Mouse (Mus musculus): ENCODE results near the gene Arhgap29. TPM values are rescaled to one million over a fixed set of nuclear protein-coding genes. Genes with fewer than 3 reads are reported as not detected.

The Arhgap29 gene
- polyA plus RNA-seq, 1 experiment from 2014 or later: 55.9 TPM

DNA sequence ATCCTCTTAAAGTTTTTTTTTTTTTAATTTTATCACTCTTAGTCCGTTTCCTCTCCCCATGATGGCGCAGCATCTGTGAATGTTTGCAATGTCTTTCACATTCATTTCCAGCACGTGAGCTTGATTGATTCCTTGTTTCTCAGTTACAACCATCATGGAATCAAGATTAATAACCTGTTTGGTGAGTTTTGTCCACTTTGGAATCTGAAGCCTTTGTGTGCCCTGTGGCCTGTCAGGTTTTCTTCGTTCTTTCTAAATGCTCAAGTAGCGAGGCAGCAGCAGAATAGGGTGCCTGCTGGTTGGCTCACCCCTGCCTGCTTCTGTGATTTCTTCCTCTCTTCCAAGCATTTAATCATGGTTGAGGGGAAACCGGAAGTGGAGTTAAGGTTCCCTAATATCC, 2.2 kb upstream of the Arhgap29 start:
- Histone ChIP-seq H3K27me3 (no peaks in the 10 kb centered on the region), H3K9me3 (no peaks in the 10 kb centered on the region), H3K4me1 (peaks cover 19% of the 10 kb centered on the region), H3K27ac (peak overlapping the region; percentile 33), H3K9ac (no peak overlapping the region), H3K4me3 (no peak overlapping the region), H3K4me2 (no peak overlapping the region), H3K36me3 (no peaks in the 10 kb centered on the region)
- ATAC-seq (ENCODE audit: borderline replicate concordance, extremely low read depth, low FRiP score, low TSS enrichment): no peak
- 19% methylated on average over 6 of the region's 6 CpGs for WGBS

DNA sequence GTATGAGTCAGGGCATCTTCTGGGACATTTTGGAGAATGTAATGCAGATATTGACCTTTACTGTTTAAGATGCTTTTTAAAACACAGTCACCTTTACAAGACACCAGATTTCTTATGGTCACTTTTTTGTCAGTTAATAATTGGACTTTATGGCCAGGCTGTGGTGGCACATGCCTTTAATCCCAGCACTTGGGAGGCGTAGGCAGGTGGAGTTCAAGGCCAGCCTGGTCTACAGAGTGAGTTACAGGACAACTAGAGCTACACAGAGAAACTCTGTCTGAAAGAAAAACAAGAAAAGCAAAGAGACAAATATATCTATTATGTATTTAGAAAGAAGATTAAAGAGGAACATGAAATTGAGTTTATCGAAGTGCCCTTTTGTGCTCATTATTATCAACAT, 1.2 kb upstream of the Arhgap29 start:
- H3K4me1 ChIP-seq: peaks cover 26% of the 10 kb centered on the region
- H3K27ac ChIP-seq: no peak overlapping the region
- no peak overlapping the region for H3K4me2 ChIP-seq
- no peak overlapping the region for H3K9ac ChIP-seq
- no peaks in the 10 kb centered on the region for H3K36me3 ChIP-seq
- no peaks in the 10 kb centered on the region for H3K9me3 ChIP-seq
- ATAC-seq (ENCODE audit: borderline replicate concordance, extremely low read depth, low FRiP score, low TSS enrichment): no peak
- no peaks in the 10 kb centered on the region for H3K27me3 ChIP-seq
- no peak overlapping the region for H3K4me3 ChIP-seq
- WGBS: 82% methylated on average over 2 of the region's 2 CpGs

DNA sequence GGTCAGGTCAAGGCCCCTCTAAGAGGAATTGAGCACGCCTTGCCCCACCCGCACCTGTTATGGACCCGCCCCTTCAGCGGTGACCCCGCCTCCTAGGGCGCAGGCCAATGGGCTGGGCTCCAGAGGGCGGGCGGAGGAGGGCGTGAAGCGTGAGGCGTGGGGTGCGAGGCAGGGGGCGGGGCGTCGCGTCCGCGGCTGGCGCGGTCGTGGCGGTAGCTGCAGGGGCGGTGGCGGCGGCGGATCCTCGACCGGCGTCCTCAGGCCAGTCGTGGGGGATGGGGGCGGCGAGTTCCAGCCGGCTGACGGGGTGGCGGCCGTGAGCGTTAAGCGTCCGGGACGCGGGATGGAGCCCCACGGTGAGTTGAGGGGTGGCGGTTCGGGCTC, 700 bp downstream of the Arhgap29 start:
- peak overlapping the region; percentile 75 for H3K4me2 ChIP-seq
- under 1% methylated on average over 44 of the region's 44 CpGs for WGBS
- no peaks in the 10 kb centered on the region for H3K27me3 ChIP-seq
- peak; percentile 94 for ATAC-seq (ENCODE audit: borderline replicate concordance, extremely low read depth, low FRiP score, low TSS enrichment)
- peak overlapping the region; percentile 71 for H3K9ac ChIP-seq
- H3K4me3 ChIP-seq: peak overlapping the region; percentile 75
- no peaks in the 10 kb centered on the region for H3K9me3 ChIP-seq
- no peaks in the 10 kb centered on the region for H3K36me3 ChIP-seq
- H3K27ac ChIP-seq: peak overlapping the region; percentile 85
- peaks cover 21% of the 10 kb centered on the region for H3K4me1 ChIP-seq

DNA sequence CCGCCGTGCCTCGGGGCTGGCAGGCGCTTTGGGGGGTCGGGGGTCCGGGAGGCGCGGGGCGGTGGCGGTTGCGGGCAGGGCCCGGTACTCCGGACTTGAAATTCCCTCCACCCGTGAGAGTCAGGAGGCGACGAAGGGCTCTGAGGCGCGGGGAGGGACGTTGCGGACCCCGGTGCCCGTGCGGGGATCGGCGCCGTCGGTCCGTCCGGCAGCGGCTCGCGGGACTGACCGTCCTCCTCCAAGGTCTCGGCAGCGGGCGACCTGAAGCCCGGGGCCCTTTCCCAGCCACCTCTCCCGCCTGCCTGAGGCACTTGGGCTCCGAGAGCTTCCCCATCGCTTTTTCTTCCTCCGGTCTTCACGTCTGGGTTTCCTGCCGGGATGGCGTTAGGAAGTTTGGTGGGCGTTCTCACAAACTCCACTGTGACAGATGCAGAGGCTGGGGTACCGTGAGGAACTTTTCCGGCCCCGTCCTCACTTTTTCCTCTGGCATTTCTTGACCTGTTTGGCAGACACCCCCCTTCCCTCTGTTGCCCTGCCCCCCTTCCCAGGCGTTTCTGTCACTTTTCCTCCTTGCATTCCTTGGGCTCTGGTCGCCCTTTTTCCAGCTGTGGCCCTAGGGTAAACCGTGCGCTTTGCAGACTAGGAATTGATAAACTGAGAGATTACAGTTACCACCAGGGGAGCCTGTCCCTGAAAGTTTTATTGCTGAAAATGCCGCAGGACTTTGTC, 1.3 kb downstream of the Arhgap29 start:
- no peaks in the 10 kb centered on the region for H3K27me3 ChIP-seq
- ATAC-seq (ENCODE audit: borderline replicate concordance, extremely low read depth, low FRiP score, low TSS enrichment): peak; percentile 60
- peak overlapping the region; percentile 75 for H3K4me3 ChIP-seq
- H3K4me1 ChIP-seq: peaks cover 21% of the 10 kb centered on the region
- H3K4me2 ChIP-seq: peak overlapping the region; percentile 75
- H3K36me3 ChIP-seq: no peaks in the 10 kb centered on the region
- peak overlapping the region; percentile 85 for H3K27ac ChIP-seq
- peak overlapping the region; percentile 71 for H3K9ac ChIP-seq
- under 1% methylated on average over 49 of the region's 53 CpGs for WGBS
- H3K9me3 ChIP-seq: no peaks in the 10 kb centered on the region

DNA sequence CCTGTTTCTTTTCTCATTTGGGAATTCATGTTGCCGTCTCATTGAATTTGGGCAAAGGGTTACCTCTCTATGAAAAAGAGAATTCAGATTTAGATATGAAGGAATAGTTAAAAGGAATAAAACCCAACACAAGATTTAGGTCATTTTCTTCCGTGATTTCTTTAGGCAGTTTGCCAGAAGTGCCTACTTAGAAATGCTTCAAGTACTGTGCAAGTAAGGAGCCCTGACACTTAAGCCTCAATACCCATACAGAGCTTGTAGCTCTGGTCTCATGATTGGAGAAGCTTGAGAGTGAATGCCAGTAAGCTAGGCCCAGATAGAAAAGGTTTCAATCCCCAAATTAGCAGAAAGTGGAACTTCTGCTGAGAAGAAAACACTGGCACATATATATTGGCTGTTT, 2.1 kb downstream of the Arhgap29 start:
- WGBS: 25% methylated on average over 2 of the region's 2 CpGs
- no peaks in the 10 kb centered on the region for H3K36me3 ChIP-seq
- no peaks in the 10 kb centered on the region for H3K9me3 ChIP-seq
- H3K4me1 ChIP-seq: peaks cover 21% of the 10 kb centered on the region
- no peaks in the 10 kb centered on the region for H3K27me3 ChIP-seq
- H3K9ac ChIP-seq: peak overlapping the region; percentile 71
- ATAC-seq (ENCODE audit: borderline replicate concordance, extremely low read depth, low FRiP score, low TSS enrichment): no peak
- peak overlapping the region; percentile 85 for H3K27ac ChIP-seq
- peak overlapping the region; percentile 75 for H3K4me2 ChIP-seq
- H3K4me3 ChIP-seq: peak overlapping the region; percentile 75

DNA sequence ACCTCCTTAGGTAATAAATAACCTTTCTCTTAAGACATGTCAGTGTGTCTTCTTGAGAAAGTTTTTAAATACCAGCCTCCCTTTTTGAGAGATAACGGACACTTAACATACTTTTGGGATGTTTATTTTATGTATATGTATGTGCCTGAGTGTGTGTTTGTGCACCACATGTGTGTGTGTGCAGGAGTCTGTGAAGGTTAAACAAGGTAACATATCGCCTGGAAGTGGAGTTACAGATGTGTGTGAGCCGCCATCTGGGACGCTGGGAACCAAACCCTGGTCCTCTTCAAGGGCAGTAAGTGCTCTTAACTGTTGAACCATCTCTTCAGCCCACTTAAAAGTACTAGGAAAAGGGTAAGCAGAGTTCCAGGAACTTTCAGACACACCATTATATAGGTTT, 3.2 kb downstream of the Arhgap29 start:
- no peak overlapping the region; the same call in 1 of the 2 replicates for H3K4me3 ChIP-seq

DNA sequence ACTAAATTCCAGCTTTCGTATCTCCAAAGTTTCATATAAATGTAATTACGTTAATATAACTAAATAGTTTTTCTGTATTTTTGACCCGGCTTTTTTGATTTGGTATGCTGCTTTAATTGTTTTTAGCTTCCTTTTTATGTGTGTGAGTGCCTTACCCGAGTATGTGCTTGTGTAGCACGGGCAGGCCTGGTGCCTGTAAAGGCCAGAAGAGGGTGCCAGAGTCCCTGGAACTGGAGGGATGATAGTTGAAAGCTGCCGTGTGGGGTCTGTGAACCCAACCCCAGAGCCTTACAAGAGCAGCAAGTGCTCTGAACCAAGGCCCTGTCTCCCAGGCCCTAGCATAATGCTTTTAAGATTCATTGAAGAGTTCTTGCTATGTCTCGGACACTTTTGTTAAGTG, 4.4 kb downstream of the Arhgap29 start:
- 86% methylated on average over 7 of the region's 7 CpGs for WGBS

More for the DNA sequence above, 3.2 kb downstream of the Arhgap29 start:
- no peak for ATAC-seq (ENCODE audit: borderline replicate concordance, extremely low read depth, low FRiP score, low TSS enrichment)
- Histone ChIP-seq H3K9me3 (no peaks in the 10 kb centered on the region), H3K4me1 (peaks cover 15% of the 10 kb centered on the region; the same call in 1 of the 2 replicates), H3K36me3 (no peaks in the 10 kb centered on the region), H3K27ac (no peak overlapping the region), H3K9ac (no peak overlapping the region), H3K4me2 (peak overlapping the region; percentile 75; the same call in 1 of the 2 replicates), H3K27me3 (no peaks in the 10 kb centered on the region)
- 65% methylated on average over 4 of the region's 4 CpGs for WGBS

DNA sequence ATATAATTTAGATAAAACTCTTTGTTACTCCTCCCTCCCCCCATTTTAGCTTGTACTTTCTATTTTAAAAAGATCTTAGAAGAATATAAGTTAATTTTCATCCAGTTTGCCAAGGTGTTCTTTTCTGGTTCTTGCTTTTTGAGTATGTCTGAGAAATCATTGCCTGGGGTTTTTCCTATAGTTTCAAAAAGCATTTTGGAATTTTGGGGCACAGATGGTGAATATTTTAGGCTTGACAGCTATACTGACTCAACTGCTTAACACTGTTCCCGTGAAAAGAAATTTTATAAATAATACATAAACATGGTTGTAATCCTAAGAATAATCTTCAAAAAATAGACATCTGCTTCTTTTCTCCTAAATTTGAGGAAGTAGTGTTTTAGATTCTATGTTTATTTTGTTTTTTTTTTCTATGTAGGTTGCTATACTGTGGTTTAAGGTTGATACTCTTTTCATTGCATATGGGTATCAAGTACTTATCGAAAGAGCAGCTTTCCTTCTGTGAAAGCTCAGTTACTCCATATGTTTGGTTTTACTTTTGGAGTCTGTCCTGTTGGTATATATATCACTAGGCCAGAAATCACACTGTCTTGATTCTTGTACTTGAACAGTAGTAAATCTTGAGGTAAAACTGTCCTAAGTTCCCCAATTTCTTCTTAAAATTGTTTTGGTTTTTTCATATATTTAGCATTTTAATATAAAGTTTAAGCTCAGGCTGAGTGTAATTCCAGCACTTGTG, 5.4 kb downstream of the Arhgap29 start:
- no peak for ATAC-seq (ENCODE audit: borderline replicate concordance, extremely low read depth, low FRiP score, low TSS enrichment)
- 85% methylated on average over 2 of the region's 2 CpGs for WGBS
- H3K36me3 ChIP-seq: no peaks in the 10 kb centered on the region
- no peak overlapping the region for H3K4me3 ChIP-seq
- H3K9me3 ChIP-seq: no peaks in the 10 kb centered on the region
- H3K9ac ChIP-seq: no peak overlapping the region
- H3K4me1 ChIP-seq: peaks cover 13% of the 10 kb centered on the region; the same call in 1 of the 2 replicates
- no peak overlapping the region for H3K27ac ChIP-seq
- H3K4me2 ChIP-seq: no peak overlapping the region
- no peaks in the 10 kb centered on the region for H3K27me3 ChIP-seq

More for the DNA sequence above, 4.4 kb downstream of the Arhgap29 start:
- Histone ChIP-seq H3K27me3 (no peaks in the 10 kb centered on the region), H3K9me3 (no peaks in the 10 kb centered on the region), H3K4me3 (no peak overlapping the region), H3K36me3 (no peaks in the 10 kb centered on the region), H3K27ac (no peak overlapping the region), H3K4me1 (peaks cover 13% of the 10 kb centered on the region; the same call in 1 of the 2 replicates), H3K9ac (no peak overlapping the region), H3K4me2 (no peak overlapping the region)
- ATAC-seq (ENCODE audit: borderline replicate concordance, extremely low read depth, low FRiP score, low TSS enrichment): no peak

DNA sequence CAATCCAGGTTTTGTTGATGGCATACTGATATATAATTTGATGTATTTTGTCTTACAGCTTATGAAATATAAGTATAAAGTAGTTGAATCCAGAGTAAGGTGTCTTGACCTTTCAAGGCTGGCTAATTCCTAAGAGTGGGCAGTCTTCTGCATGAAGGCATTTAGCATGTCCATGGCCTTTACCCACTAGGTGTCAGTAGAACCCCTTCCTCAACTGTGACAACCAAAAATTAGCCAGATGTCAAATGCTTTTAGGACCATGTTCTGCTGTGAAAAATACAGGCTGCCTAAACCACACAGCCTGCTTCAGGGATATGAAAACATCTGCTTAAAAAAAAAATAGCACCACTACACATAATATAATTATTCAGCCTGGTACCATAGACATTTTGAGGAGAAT, 11.8 kb downstream of the Arhgap29 start:
- Histone ChIP-seq H3K27me3 (no peaks in the 10 kb centered on the region), H3K27ac (no peak overlapping the region), H3K36me3 (no peaks in the 10 kb centered on the region), H3K4me3 (no peak overlapping the region), H3K9me3 (no peaks in the 10 kb centered on the region), H3K9ac (no peak overlapping the region), H3K4me2 (no peak overlapping the region), H3K4me1 (peaks cover 11% of the 10 kb centered on the region)
- ATAC-seq (ENCODE audit: borderline replicate concordance, extremely low read depth, low FRiP score, low TSS enrichment): no peak

DNA sequence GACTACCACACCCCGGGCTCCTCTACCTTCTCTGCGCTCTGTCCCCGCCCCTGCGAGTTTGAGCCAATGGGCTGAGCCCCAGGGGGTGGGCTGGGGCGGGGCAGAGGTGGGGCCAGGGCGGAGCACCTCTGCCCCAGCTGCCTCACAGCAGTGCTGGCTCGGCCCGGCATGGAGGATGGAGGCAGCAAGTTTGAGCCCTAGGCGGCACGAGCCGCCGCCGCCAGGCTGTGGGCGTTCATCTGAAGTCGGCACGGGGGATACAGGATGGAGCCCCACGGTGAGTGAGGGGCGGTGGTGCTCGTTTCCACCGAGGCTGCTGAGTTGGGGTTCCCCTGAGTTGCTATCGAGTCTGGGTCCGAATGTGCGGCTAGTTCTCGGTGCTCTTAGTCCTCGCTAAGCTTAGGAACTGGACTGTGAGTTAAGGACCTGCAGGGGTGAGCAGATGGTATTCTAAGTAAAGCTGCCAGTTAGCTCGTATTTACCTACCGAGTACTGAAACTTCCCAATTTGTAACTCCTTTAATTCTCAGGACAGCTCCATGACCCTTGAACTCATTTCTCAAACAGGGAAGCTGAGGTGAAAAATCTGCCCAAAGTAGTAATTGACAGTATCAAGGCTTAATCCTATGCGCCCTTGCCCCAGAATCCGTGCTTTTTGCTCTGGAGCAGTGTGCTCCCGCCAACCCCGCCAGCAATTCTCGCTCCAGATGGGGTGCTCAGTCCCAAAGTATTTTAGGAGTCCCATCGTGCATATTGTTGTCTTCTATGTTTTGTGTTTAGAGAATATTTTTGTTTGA, 15.5 kb downstream of the Arhgap29 start:
- no peaks in the 10 kb centered on the region for H3K36me3 ChIP-seq
- no peaks in the 10 kb centered on the region for H3K27me3 ChIP-seq
- ATAC-seq (ENCODE audit: borderline replicate concordance, extremely low read depth, low FRiP score, low TSS enrichment): peak; percentile 100
- H3K4me3 ChIP-seq: peak overlapping the region; percentile 63
- WGBS: under 1% methylated on average over 33 of the region's 33 CpGs
- peak overlapping the region; percentile 79 for H3K4me2 ChIP-seq
- H3K9me3 ChIP-seq: no peaks in the 10 kb centered on the region
- H3K9ac ChIP-seq: peak overlapping the region; percentile 63
- H3K27ac ChIP-seq: 0 out of 2 replicates have a peak overlapping the region, but pooled peaks have one; percentile 23
- peaks cover 12% of the 10 kb centered on the region for H3K4me1 ChIP-seq

DNA sequence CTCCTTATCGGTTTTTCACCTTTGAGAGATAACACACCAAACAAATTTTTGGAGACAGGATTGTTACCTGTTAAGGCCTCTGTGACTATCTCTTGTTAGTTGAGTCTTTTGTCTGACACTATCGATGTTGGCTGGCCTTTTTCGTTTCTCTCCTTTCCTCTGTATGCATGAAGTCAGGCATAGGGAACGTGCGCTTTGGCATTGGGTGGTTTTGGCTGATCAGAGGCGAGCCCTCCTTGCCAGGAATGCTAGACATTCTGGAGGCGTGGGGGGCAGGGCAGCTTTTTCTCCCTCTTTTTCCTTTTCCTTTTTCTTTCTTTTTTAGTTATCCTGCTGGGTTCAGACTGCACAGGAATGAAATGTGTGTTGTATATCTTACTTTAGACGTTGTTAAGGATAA, 16.3 kb downstream of the Arhgap29 start:
- peak overlapping the region; percentile 79 for H3K4me2 ChIP-seq
- peak overlapping the region; percentile 63 for H3K9ac ChIP-seq
- H3K4me1 ChIP-seq: peaks cover 15% of the 10 kb centered on the region
- 3% methylated on average over 8 of the region's 8 CpGs for WGBS
- ATAC-seq (ENCODE audit: borderline replicate concordance, extremely low read depth, low FRiP score, low TSS enrichment): no peak
- H3K27ac ChIP-seq: 0 out of 2 replicates have a peak overlapping the region, but pooled peaks have one; percentile 15
- H3K9me3 ChIP-seq: no peaks in the 10 kb centered on the region
- H3K4me3 ChIP-seq: peak overlapping the region; percentile 63
- no peaks in the 10 kb centered on the region for H3K27me3 ChIP-seq
- no peaks in the 10 kb centered on the region for H3K36me3 ChIP-seq
